Mouse (Mus musculus): ENCODE data around the gene Sypl.

DNA sequence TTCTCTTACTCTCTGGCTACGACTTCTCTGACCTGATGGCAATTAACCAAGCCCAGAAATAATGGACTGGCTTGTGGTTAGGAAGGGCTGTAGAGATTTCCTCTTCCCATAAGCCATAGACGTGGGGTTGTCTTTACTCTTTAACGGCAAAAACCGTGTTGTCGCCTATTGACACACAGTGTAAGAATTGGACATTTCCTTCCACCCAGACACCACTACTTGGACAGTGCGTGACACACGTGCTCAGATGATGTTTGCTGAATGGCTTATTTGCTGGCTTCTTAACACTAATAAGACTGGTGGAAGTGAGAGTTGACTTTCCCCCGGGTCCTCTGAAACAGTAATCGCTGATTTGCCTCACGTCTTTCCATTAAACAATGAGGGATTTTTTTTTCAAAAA, 44.0 kb upstream of the Sypl start:
- TF ChIP-seq CTCF (IDR thresholded peaks at IDR 0.05; ENCODE audit: borderline replicate concordance, insufficient read depth, low read depth, low read length): no peak
- no peak for TF ChIP-seq POLR2A (IDR thresholded peaks at IDR 0.05; ENCODE audit: borderline replicate concordance, insufficient read depth, low read length)
